Mouse (Mus musculus) forebrain, embryonic 10.5 days (tissue): ENCODE measurements around the gene Szrd1. TPM values are rescaled to one million over a fixed set of nuclear protein-coding genes. Genes with fewer than 3 reads are reported as not detected.

Source experiments
- DNase-seq: peaks from one replicate; pipeline ENCODE4 v3.0.0-alpha.2; 2017; ENCODE audit warnings: low spot score; ENCODE audit errors: extremely low spot score
- H3K27ac ChIP-seq: fragments of 300-500 bp; sonication (generic); 2 replicates; pipeline ENCODE4 v1.5.1; 2016; ENCODE audit warnings: mild to moderate bottlenecking
- H3K27me3 ChIP-seq: fragments of 300-500 bp; sonication (generic); 2 replicates; pipeline ENCODE4 v1.6.1; 2016; ENCODE audit warnings: mild to moderate bottlenecking; ENCODE audit not compliant: poor library complexity, severe bottlenecking
- H3K36me3 ChIP-seq: fragments of 300-500 bp; sonication (generic); replicated peaks from 2 replicates; pipeline ENCODE4 v1.6.1; 2016; ENCODE audit warnings: mild to moderate bottlenecking, moderate library complexity
- H3K4me1 ChIP-seq: fragments of 300-500 bp; sonication (generic); 2 replicates; pipeline ENCODE4 v1.6.1; 2016
- H3K4me3 ChIP-seq: fragments of 300-500 bp; sonication (generic); 2 replicates; pipeline ENCODE4 v1.5.1; 2016; ENCODE audit warnings: mild to moderate bottlenecking, moderate library complexity
- H3K9me3 ChIP-seq: fragments of 300-500 bp; sonication (generic); 2 replicates; pipeline ENCODE4 v1.6.1; 2016; ENCODE audit warnings: mild to moderate bottlenecking, moderate library complexity
- WGBS: fragments of 180-500 bp; shearing (Covaris S2); methylation state at CpG from one replicate; pipeline ENCODE4 v1.1.7; 2016; 5-methylcytosine and 5-hydroxymethylcytosine counted together
- polyA plus RNA-seq: library from polyadenylated mRNA; unstranded; fragments of >200 nt; fragmentation: Nextera tagmentation; extraction: Ambion mirVana; gene quantifications from 2 replicates; pipeline ENCODE4 v1.2.1, GENCODE M21; 2016

Gene Szrd1
- polyA plus RNA-seq, 1 experiment from 2014 or later = 45.2 TPM

- H3K36me3 ChIP-seq = no peaks in the 10 kb centered on the region
- no peak overlapping the region for H3K4me3 ChIP-seq
- H3K9me3 ChIP-seq = no peaks in the 10 kb centered on the region
- H3K27ac ChIP-seq = no peak overlapping the region
- H3K27me3 ChIP-seq = no peaks in the 10 kb centered on the region
- DNase-seq = no peak
- H3K4me1 ChIP-seq = peaks cover 12% of the 10 kb centered on the region
- 87% methylated on average over 4 of the region's 4 CpGs for WGBS
These were observed 40.6 kb downstream of the Szrd1 start for GRCm38 (mm10) chr4:141098935-141099334.

- WGBS = 22% methylated on average over 9 of the region's 9 CpGs
- Histone ChIP-seq H3K9me3 (no peaks in the 10 kb centered on the region), H3K4me1 (peaks cover 12% of the 10 kb centered on the region), H3K27ac (peak overlapping the region; percentile 48; the same call in 1 of the 2 replicates), H3K36me3 (no peaks in the 10 kb centered on the region), H3K27me3 (no peaks in the 10 kb centered on the region), H3K4me3 (no peak overlapping the region)
- DNase-seq = no peak
These were observed 42.9 kb downstream of the Szrd1 start for GRCm38 (mm10) chr4:141096710-141097109.

DNA sequence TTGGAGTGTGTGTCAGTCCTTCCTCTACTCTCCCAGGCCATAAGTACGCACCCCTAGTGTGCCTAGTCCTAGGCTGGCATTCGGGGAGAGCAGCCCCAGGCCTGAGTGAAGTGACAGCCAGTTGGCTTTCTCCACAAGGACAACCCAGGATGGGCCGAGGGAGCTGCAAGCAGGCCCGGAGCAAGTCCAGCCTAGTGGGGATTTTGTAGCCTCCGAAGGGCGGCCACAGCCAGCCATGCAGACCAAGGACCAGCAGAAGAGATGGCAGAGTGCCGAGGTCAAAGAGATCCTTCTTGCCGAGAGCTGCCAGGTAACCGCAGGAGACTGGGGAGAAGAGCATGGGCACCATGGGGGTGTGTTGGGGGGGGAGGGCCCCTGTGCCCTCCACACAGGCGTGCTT lies 44.6 kb downstream of the Szrd1 start:
- Histone ChIP-seq H3K27ac (no peak overlapping the region), H3K27me3 (no peaks in the 10 kb centered on the region), H3K36me3 (no peaks in the 10 kb centered on the region), H3K4me1 (peaks cover 12% of the 10 kb centered on the region), H3K9me3 (no peaks in the 10 kb centered on the region), H3K4me3 (no peak overlapping the region)
- no peak for DNase-seq
- WGBS = 83% methylated on average over 10 of the region's 10 CpGs

GRCm38 (mm10) chr4:141088714-141089113 lies 50.9 kb downstream of the Szrd1 start:
- no peak overlapping the region for H3K27ac ChIP-seq
- no peaks in the 10 kb centered on the region for H3K4me1 ChIP-seq
- no peak for DNase-seq
- H3K36me3 ChIP-seq = no peaks in the 10 kb centered on the region
- WGBS = 70% methylated on average over 9 of the region's 9 CpGs
- H3K9me3 ChIP-seq = no peaks in the 10 kb centered on the region
- no peak overlapping the region for H3K4me3 ChIP-seq
- H3K27me3 ChIP-seq = no peaks in the 10 kb centered on the region

- no peak within 1 kb of the TSS for H3K27ac ChIP-seq
- H3K9me3 ChIP-seq = no peaks in the 10 kb centered on the region
- no peaks in the 10 kb centered on the region for H3K4me1 ChIP-seq
- no peaks in the 10 kb centered on the region for H3K36me3 ChIP-seq
- no peaks in the 10 kb centered on the region for H3K27me3 ChIP-seq
- 80% methylated on average over 6 of the region's 6 CpGs for WGBS
- DNase-seq = no peak
- no peak within 1 kb of the TSS for H3K4me3 ChIP-seq
These were observed 51.5 kb downstream of the Szrd1 start, which contains the start of gene Spata21 for GRCm38 (mm10) chr4:141088033-141088432. Gene Spata21, plus strand, starts transcription at chr4:141088333.

- 84% methylated on average over 10 of the region's 10 CpGs for WGBS
- no peak overlapping the region for H3K27ac ChIP-seq
- no peaks in the 10 kb centered on the region for H3K27me3 ChIP-seq
- no peaks in the 10 kb centered on the region for H3K36me3 ChIP-seq
- no peak for DNase-seq
- no peaks in the 10 kb centered on the region for H3K9me3 ChIP-seq
- H3K4me1 ChIP-seq = no peaks in the 10 kb centered on the region
- H3K4me3 ChIP-seq = no peak overlapping the region
These were observed 52.7 kb downstream of the Szrd1 start for GRCm38 (mm10) chr4:141086862-141087261.

DNA sequence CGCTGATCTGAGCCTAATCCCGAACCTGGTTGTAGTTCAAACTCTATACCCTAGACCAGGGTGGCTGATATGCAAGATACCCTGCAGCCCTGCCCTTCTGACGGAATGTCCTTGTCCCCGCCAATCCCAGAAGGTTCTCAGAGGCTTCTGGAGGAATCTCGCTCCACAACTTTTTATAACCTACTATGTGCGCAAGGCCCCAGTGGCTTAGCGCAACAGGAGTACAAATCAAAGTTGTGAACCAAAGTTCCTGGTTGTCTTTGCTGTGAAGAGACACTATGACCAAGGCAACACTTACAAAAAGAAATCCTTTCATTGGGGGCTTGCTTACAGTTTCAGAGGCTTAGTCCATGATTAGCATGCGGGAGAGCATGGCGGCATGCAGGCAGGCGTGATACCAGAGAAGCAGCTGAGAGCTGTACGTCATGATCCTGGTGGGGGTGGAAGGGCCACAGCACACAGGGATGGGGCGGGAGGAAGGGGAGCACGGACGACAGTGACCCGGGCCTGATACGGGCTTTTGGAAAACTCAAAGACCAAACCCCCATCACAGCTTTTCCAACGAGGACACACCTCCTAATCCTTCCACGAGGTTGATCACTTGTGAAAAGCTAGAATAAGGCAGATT lies 61.0 kb downstream of the Szrd1 start:
- H3K4me3 ChIP-seq = peak overlapping the region; percentile 99
- H3K9me3 ChIP-seq = no peaks in the 10 kb centered on the region
- H3K27ac ChIP-seq = peak overlapping the region; percentile 8; the same call in 1 of the 2 replicates
- no peak for DNase-seq
- peaks cover 22% of the 10 kb centered on the region for H3K36me3 ChIP-seq
- 76% methylated on average over 18 of the region's 18 CpGs for WGBS
- H3K27me3 ChIP-seq = no peaks in the 10 kb centered on the region
- peaks cover 21% of the 10 kb centered on the region for H3K4me1 ChIP-seq

DNA sequence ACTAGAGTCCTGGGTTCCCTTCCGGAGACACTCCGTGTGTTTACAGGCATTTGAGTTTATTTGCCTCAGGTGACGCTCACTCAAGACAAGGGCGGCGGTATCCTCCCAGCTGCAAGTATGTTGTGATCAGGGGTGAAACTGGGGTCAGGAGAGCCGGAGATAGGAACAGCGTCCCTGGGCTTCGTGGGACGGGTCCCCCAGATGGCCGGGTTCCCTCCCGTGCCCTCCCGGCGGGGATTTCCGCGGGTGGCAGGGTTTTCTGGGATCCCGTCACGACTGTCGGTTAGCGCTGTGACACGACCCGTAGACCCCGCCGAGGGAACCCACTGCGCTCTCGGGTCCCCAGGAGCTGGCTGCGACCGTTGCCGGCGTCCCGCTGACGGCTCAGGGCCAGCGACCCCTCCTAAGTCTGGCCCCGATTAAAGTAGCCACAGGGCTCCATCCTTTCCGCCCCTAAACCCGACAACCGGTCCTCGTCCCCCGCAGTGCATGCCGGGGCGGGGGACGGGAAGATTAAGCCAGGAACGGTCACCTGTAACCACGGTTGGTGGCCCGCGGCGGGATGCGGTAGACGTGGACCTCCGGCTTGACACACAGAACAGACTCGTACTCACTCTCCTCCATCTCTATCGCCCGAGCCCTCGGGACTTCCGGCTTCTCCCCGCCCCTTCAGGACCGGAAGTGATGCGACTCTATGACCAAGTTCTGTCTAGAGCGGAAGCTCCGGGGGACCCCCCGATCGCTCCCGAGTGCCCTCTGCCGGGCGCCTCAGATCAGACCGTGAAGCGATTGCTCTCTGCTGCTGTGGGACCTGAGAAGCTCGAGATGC lies 61.7 kb downstream of the Szrd1 start, which contains the start of gene Necap2:
Necap2 (minus strand) TSS at position 677 of the 829 bp plus-strand sequence.
- Histone ChIP-seq H3K4me1 (peaks cover 21% of the 10 kb centered on the region), H3K27ac (peak within 1 kb of the TSS; percentile 88), H3K36me3 (peaks cover 30% of the 10 kb centered on the region), H3K9me3 (no peaks in the 10 kb centered on the region), H3K4me3 (peak within 1 kb of the TSS; percentile 99), H3K27me3 (no peaks in the 10 kb centered on the region)
- peak; percentile 97 for DNase-seq
- 1% methylated on average over 67 of the region's 67 CpGs for WGBS

DNA sequence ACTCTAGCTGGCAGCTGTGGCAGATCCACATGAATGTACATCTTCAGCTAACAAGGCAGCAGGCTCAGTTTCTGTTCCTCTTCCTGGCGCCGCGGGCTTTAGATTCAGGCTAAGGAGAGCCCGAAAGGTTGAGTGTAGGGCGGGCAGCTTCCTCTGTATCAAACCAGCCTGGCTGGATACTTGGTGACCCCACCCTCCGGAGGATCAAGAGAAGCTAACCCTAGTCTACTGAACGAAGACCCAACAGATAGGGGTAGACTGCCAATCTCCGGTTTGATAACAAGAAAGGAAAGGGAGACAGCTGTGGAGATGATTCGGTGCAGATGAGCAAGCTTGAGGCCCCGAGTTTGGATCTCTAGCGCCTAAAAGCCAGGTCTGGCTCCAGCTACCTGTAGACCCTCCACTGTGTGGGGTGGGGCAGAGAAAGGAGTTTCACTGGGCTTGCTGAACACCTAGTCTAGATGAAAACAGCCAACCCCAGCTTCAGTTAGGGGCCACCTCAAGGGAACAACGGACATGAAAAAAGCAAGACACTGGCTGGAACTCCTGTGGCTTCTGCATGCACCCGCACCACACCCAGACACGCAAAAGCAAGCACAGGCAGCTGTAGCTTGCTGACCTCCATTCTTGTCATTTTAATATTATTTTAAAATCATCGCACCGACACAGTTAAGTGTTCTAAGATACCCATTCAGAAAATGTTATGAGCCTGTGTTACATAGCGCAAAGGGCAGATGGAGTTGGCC lies 62.6 kb downstream of the Szrd1 start:
- peaks cover 39% of the 10 kb centered on the region for H3K36me3 ChIP-seq
- peak overlapping the region; percentile 99 for H3K4me3 ChIP-seq
- WGBS = 88% methylated on average over 17 of the region's 17 CpGs
- no peak for DNase-seq
- no peaks in the 10 kb centered on the region for H3K27me3 ChIP-seq
- H3K4me1 ChIP-seq = peaks cover 21% of the 10 kb centered on the region
- no peaks in the 10 kb centered on the region for H3K9me3 ChIP-seq
- H3K27ac ChIP-seq = no peak overlapping the region

- Histone ChIP-seq H3K9me3 (no peaks in the 10 kb centered on the region), H3K36me3 (peaks cover 68% of the 10 kb centered on the region), H3K27me3 (no peaks in the 10 kb centered on the region), H3K4me3 (no peak overlapping the region), H3K27ac (no peak overlapping the region), H3K4me1 (peaks cover 21% of the 10 kb centered on the region)
- no peak for DNase-seq
- WGBS = 94% methylated on average over 4 of the region's 4 CpGs
These were observed 65.5 kb downstream of the Szrd1 start for GRCm38 (mm10) chr4:141074109-141074508.

DNA sequence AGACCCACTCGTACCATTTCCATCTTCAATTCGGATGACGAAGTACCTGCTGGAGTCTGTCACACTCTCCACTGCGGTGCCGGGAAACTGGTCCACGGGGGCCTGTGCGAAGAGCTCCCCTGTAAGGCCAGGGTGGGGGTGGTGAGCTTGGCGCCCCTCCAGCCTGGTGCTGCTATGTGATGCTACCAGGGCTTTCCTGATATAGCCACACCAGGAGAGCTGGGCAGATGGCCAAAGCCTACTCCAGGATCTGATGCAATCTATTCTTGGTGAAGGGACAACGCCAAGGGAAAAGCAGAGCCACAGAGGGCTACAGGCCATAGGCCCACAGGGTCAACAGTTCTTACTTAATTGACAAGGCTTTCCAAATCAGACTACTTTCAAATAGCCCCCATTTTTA lies 65.9 kb downstream of the Szrd1 start:
- DNase-seq = no peak
- Histone ChIP-seq H3K4me1 (peaks cover 21% of the 10 kb centered on the region), H3K36me3 (peaks cover 72% of the 10 kb centered on the region), H3K27me3 (no peaks in the 10 kb centered on the region), H3K4me3 (no peak overlapping the region), H3K27ac (no peak overlapping the region), H3K9me3 (no peaks in the 10 kb centered on the region)
- WGBS = 92% methylated on average over 9 of the region's 9 CpGs

DNA sequence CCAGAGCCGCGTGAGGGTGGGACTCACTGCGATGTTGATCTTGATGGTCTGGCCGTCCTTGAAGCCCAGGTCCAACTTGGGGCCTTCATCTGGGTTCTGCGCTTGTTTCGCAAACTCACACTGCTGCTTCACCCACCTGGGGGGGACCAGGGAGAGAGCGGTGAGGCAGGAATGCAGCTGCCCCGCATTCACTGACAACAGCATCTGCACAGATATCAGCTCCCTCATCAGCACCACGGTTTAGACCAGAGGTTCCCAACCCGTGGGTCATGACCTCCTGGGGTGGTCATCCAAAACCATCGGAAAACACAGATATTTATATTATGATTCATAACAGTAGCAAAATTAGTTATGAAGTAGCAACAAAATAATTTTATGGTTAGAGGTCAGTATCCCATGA lies 67.1 kb downstream of the Szrd1 start:
- no peak for DNase-seq
- WGBS = 95% methylated on average over 11 of the region's 11 CpGs
- Histone ChIP-seq H3K27me3 (no peaks in the 10 kb centered on the region), H3K27ac (no peak overlapping the region), H3K4me3 (no peak overlapping the region), H3K36me3 (peaks cover 84% of the 10 kb centered on the region), H3K9me3 (no peaks in the 10 kb centered on the region), H3K4me1 (peaks cover 17% of the 10 kb centered on the region)
